Mouse (Mus musculus) MEL (cell line): ENCODE measurements at regions not wholly inside any gene's neighbourhood (a gene's known extent, or its start where the extent isn't known, plus 50 kb on each side); places are given as distances from the start of the nearest gene placed in this dataset.

Experiments used
- DNase-seq: peaks from one replicate; pipeline ENCODE4 v3.0.0; 2011; ENCODE audit warnings: low read depth, low spot score
- H3K27ac ChIP-seq: 2 replicates; pipeline ENCODE4 v1.5.1; 2012; ENCODE audit warnings: low read depth, mild to moderate bottlenecking, control low read depth, low read length, moderate library complexity; ENCODE audit not compliant: control insufficient read depth
- H3K27me3 ChIP-seq, 2 experiments: fragments of 150-350 bp in 1 of 2; sonication (generic) in 1 of 2; 2 replicates each; pipeline ENCODE4 v1.6.1; 2012; ENCODE audit warnings: low read length in 2 of 2, mild to moderate bottlenecking in 2 of 2, improper control_type of control experiment in 1 of 2, moderate library complexity in 1 of 2; ENCODE audit not compliant: insufficient read depth in 2 of 2, control insufficient read depth in 1 of 2
- H3K36me3 ChIP-seq, 2 experiments: 2 replicates each; pipeline ENCODE4 v1.6.1; 2012 to 2014; ENCODE audit warnings: low read length in 2 of 2, improper control_type of control experiment in 1 of 2, inconsistent platforms in 1 of 2, mild to moderate bottlenecking in 1 of 2; ENCODE audit not compliant: insufficient read depth in 2 of 2, control insufficient read depth in 1 of 2
- H3K4me1 ChIP-seq, 2 experiments: fragments of 150-350 bp in 1 of 2; sonication (generic) in 1 of 2; 2 replicates each; pipeline ENCODE4 v1.6.1; 2012; ENCODE audit warnings: low read length in 2 of 2, improper control_type of control experiment in 1 of 2, mild to moderate bottlenecking in 1 of 2; ENCODE audit not compliant: insufficient read depth in 2 of 2, control insufficient read depth in 1 of 2
- H3K4me3 ChIP-seq, 2 experiments: fragments of 150-350 bp in 1 of 2; sonication (generic) in 1 of 2; 2 replicates each; pipeline ENCODE4 v1.5.1; 2012; ENCODE audit warnings: low read depth in 2 of 2, low read length in 2 of 2, mild to moderate bottlenecking in 2 of 2, moderate library complexity in 2 of 2, control low read depth in 1 of 2, improper control_type of control experiment in 1 of 2; ENCODE audit not compliant: control insufficient read depth in 1 of 2, insufficient read depth in 1 of 2
- H3K79me2 ChIP-seq: 2 replicates; pipeline ENCODE4 v1.6.1; 2012; ENCODE audit warnings: mild to moderate bottlenecking, low read length, moderate library complexity; ENCODE audit not compliant: control insufficient read depth, poor library complexity, insufficient read depth
- H3K9ac ChIP-seq: 2 replicates; pipeline ENCODE4 v1.6.1; 2012; ENCODE audit warnings: low read depth, mild to moderate bottlenecking, control low read depth, low read length, moderate library complexity; ENCODE audit not compliant: control insufficient read depth, poor library complexity, severe bottlenecking
- H3K9me3 ChIP-seq: fragments of 150-350 bp; sonication (generic); replicated peaks from 2 replicates; pipeline ENCODE4 v1.6.1; 2012; ENCODE audit warnings: mild to moderate bottlenecking, low read length, improper control_type of control experiment, moderate library complexity; ENCODE audit not compliant: insufficient read depth
- ELF1 ChIP-seq: IDR thresholded peaks from 2 replicates; pipeline ENCODE4 v1.6.1; 2014; ENCODE audit warnings: low read depth, mild to moderate bottlenecking, inconsistent platforms, low read length, improper control_type of control experiment, moderate library complexity
- EP300 ChIP-seq, 2 experiments: IDR thresholded peaks; 2 replicates each; pipeline ENCODE4 v1.6.1; 2011; ENCODE audit warnings: improper control_type of control experiment in 2 of 2, low read length in 2 of 2, low read depth in 1 of 2, mild to moderate bottlenecking in 1 of 2
- ETS1 ChIP-seq: IDR thresholded peaks from 2 replicates; pipeline ENCODE4 v1.6.1; 2012; ENCODE audit warnings: low read depth, mild to moderate bottlenecking, inconsistent platforms, low read length, improper control_type of control experiment, moderate library complexity
- GATA1 ChIP-seq: IDR thresholded peaks from 2 replicates; pipeline ENCODE4 v1.6.1; 2011; ENCODE audit warnings: low read depth, low read length, improper control_type of control experiment
- KAT2A ChIP-seq: conservative IDR thresholded peaks from 2 replicates; pipeline ENCODE4 v1.6.1; 2012; ENCODE audit warnings: low read depth, low read length, improper control_type of control experiment, inconsistent platforms
- MYB ChIP-seq: IDR thresholded peaks from 2 replicates; pipeline ENCODE4 v1.6.1; 2011; ENCODE audit warnings: mild to moderate bottlenecking, low read depth, low read length, improper control_type of control experiment
- MYC ChIP-seq: IDR thresholded peaks from 2 replicates; pipeline ENCODE4 v1.6.1; 2011; ENCODE audit warnings: low read depth, mild to moderate bottlenecking, low read length, improper control_type of control experiment, moderate library complexity
- NRF1 ChIP-seq: IDR thresholded peaks from 2 replicates; pipeline ENCODE4 v1.6.1; 2014; ENCODE audit warnings: low read depth, mild to moderate bottlenecking, inconsistent platforms, low read length, improper control_type of control experiment, moderate library complexity; ENCODE audit not compliant: poor library complexity, insufficient read depth, severe bottlenecking
- POLR2AphosphoS2 ChIP-seq: IDR thresholded peaks from 2 replicates; pipeline ENCODE4 v1.6.1; 2011; ENCODE audit warnings: low read length, improper control_type of control experiment
- RCOR1 ChIP-seq: IDR thresholded peaks from 2 replicates; pipeline ENCODE4 v1.6.1; 2012; ENCODE audit warnings: low read depth, mild to moderate bottlenecking, inconsistent platforms, low read length, improper control_type of control experiment
- TAL1 ChIP-seq: IDR thresholded peaks from 2 replicates; pipeline ENCODE4 v1.6.1; 2012; ENCODE audit warnings: mild to moderate bottlenecking, inconsistent platforms, low read length, moderate library complexity, mixed read lengths
- TCF12 ChIP-seq: IDR thresholded peaks from 2 replicates; pipeline ENCODE4 v1.6.1; 2014; ENCODE audit warnings: low read depth, mild to moderate bottlenecking, inconsistent platforms, low read length, improper control_type of control experiment, moderate library complexity
- UBTF ChIP-seq: IDR thresholded peaks from 2 replicates; pipeline ENCODE4 v1.6.1; 2012; ENCODE audit warnings: low read depth, mild to moderate bottlenecking, inconsistent platforms, low read length, improper control_type of control experiment, moderate library complexity, borderline replicate concordance; ENCODE audit not compliant: insufficient read depth
- USF1 ChIP-seq: IDR thresholded peaks from 2 replicates; pipeline ENCODE4 v1.6.1; 2014; ENCODE audit warnings: low read depth, mild to moderate bottlenecking, inconsistent platforms, low read length, improper control_type of control experiment, moderate library complexity
- USF2 ChIP-seq, 2 experiments: IDR thresholded peaks; 2 replicates each; pipeline ENCODE4 v1.6.1; 2011 to 2012; ENCODE audit warnings: improper control_type of control experiment in 2 of 2, low read length in 2 of 2, borderline replicate concordance in 1 of 2, inconsistent platforms in 1 of 2, low read depth in 1 of 2, mild to moderate bottlenecking in 1 of 2; ENCODE audit not compliant: insufficient read depth in 1 of 2
- ZMIZ1 ChIP-seq: IDR thresholded peaks from 2 replicates; pipeline ENCODE4 v1.6.1; 2012; ENCODE audit warnings: low read depth, mild to moderate bottlenecking, inconsistent platforms, low read length, improper control_type of control experiment, moderate library complexity
- ZNF384 ChIP-seq: IDR thresholded peaks from 2 replicates; pipeline ENCODE4 v1.6.1; 2012; ENCODE audit warnings: low read depth, mild to moderate bottlenecking, inconsistent platforms, low read length, improper control_type of control experiment

DNA sequence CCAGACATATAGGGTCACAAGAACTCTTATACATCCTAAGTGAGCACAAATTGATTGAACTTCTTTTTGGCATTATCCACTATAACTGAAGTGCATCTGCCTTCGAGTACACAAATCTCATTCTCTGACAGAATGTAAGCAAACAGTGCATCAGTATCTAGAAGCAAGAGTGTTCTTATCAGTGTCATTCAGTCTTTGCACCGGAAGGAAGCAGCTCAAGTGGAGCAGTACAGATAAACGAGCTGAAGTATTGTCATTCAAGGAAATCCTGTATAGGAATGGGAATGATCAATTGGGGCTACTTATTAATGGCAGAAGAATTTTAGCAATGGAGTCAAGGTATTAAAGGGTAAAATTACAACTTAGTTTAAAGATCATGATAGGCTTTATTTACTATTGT, 74.3 kb upstream of the Pdc start:
- DNase-seq: peak; percentile 35
- Histone ChIP-seq H3K27me3 (no peaks in the 10 kb centered on the region), H3K4me1 (no peaks in the 10 kb centered on the region), H3K9ac (no peak overlapping the region), H3K9me3 (no peaks in the 10 kb centered on the region), H3K4me3 (no peak overlapping the region), H3K27ac (no peak overlapping the region), H3K79me2 (no peaks in the 10 kb centered on the region)
- TF ChIP-seq TCF12 (peak; percentile 94), TAL1 (peak; percentile 44), RCOR1 (peak; percentile 88), EP300 (IDR thresholded peaks at IDR 0.05; ENCODE audit: low read depth in 1 of 2, low read length in 2 of 2) (peak; percentile 85 to 87), ETS1 (peak; percentile 28; the same call in 1 of the 2 replicates), MYB (no peak), GATA1 (peak; percentile 89), KAT2A (no peak)
- TF ChIP-seq, all 39 proteins: peak for 6
- H3K36me3 ChIP-seq: peaks cover 0 to 4% of the 10 kb centered on the region in 2 experiments; a peak in 2 of 4 replicates

DNA sequence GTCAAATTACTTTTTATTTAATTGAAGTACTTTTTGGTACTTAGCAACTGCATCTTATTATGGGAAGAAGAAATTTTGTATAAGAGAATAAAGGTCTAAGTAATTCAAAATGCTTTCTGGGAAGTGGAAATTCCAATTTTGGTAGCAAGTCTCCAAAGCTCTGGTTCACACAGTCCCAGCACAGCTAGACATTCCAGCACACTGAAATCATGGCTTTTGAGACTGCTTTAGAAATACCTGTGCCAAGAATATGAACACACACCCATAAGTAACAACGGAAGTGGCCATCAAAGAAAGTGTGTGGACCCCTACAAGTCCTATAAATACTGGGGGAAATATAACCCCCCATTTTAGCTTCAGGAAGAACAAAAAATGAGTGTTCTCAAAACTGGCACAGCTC, 67.8 kb upstream of the Pdc start:
- TF ChIP-seq ZMIZ1 (no peak), NRF1 (no peak), TAL1 (no peak), MYC (no peak)
- Histone ChIP-seq H3K27ac (no peak overlapping the region), H3K36me3 (no peaks in the 10 kb centered on the region)

DNA sequence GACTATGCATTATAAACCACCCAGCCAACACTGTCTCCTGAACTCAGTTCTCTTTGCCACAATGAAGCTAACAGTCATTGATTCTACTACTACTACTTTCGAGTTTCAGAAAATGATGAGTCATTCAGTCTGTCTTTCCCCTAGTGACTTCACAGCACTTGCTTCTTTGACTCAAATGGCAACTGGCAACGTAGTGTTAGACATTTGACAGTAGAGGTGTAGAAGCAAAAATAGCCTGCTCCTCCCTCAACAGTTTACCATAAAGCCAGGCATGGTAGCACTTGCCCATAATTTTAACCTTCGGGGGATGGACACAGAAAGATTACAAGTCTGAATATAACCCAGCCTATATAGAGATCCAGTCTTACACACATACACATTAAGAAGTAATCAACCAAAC, 67.3 kb upstream of the Pdc start:
- no peaks in the 10 kb centered on the region for H3K79me2 ChIP-seq
- H3K9me3 ChIP-seq: no peaks in the 10 kb centered on the region
- no peak overlapping the region for H3K27ac ChIP-seq
- DNase-seq: peak; percentile 12
- H3K9ac ChIP-seq: no peak overlapping the region
- H3K27me3 ChIP-seq: no peaks in the 10 kb centered on the region
- no peak overlapping the region for H3K4me3 ChIP-seq
- TF ChIP-seq USF1 (no peak), UBTF (no peak), USF2 (IDR thresholded peaks at IDR 0.05; ENCODE audit: borderline replicate concordance in 1 of 2, insufficient read depth in 1 of 2, low read depth in 1 of 2, low read length in 2 of 2) (no peak), ZNF384 (no peak), MYB (no peak), POLR2AphosphoS2 (no peak), ELF1 (no peak), EP300 (IDR thresholded peaks at IDR 0.05; ENCODE audit: low read depth in 1 of 2, low read length in 2 of 2) (no peak)
- TF ChIP-seq, all 39 proteins: peak for 0
- Histone ChIP-seq H3K4me1 (no peaks in the 10 kb centered on the region), H3K36me3 (no peaks in the 10 kb centered on the region)

More for the DNA sequence above, 67.8 kb upstream of the Pdc start:
- H3K9me3 ChIP-seq: no peaks in the 10 kb centered on the region
- H3K9ac ChIP-seq: no peak overlapping the region
- H3K4me3 ChIP-seq: no peak overlapping the region
- no peak for DNase-seq
- H3K79me2 ChIP-seq: no peaks in the 10 kb centered on the region
- H3K27me3 ChIP-seq: no peaks in the 10 kb centered on the region
- H3K4me1 ChIP-seq: no peaks in the 10 kb centered on the region
